Mouse (Mus musculus): ENCODE measurements around the gene Vmn1r91.
"Not testable (repeated sequence)": the region's sequence is repeated elsewhere in the genome, so short reads cannot be mapped to it uniquely, and the experiment has no call there.

Vmn1r91 gene

DNA sequence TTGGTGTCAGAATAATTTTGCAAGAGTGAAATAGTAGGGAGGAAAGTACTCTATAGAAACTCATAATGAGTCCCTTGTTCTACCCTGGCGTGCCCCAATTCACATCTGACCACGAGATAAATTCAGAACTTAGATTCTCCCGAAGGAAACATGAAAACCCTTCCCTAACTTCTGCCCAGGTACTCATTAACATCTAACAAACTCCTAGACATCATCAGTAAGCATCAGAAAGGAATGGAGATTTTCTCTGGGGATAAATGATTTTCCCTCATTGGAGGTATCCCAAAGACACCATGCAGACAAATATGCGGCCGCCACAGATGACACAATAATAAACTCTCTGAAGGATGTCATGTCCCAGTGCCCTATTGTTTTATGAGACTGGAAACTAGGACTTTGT lies at the start of gene Vmn1r91:
TSS of gene Vmn1r91 (plus strand) at position 301 of the 400 bp plus-strand sequence.
- in situ Hi-C loops (cut with MboI; ENCODE audit: low sequenced_read_pairs): not testable (repeated sequence)

- in situ Hi-C loops (cut with MboI; ENCODE audit: low sequenced_read_pairs): not testable (repeated sequence)
Observed at GRCm38 (mm10) chr7:20064100-20064499, 35.4 kb upstream of the Vmn1r91 start.

DNA sequence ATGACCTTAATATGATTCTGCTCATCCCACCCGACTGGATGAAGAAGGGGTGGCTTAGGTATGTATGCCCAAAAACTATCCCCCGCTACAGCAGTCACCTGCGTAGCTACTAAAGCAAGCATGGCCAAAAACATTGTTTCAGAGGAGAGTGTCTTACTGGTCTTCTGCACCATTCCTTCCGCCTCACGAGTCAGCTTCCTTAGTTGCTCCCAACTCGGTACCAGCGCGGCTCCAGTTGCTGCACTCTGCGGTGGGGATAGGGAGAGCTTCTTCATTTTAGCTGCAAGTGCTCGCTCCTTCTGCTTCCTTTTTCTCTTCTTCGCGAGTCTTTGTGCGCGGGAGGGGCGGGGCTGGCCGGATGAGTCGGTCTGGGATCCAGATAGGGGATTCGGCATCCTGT lies 21.4 kb upstream of the Vmn1r91 start:
- in situ Hi-C loops (cut with MboI; ENCODE audit: low sequenced_read_pairs): not testable (repeated sequence)

DNA sequence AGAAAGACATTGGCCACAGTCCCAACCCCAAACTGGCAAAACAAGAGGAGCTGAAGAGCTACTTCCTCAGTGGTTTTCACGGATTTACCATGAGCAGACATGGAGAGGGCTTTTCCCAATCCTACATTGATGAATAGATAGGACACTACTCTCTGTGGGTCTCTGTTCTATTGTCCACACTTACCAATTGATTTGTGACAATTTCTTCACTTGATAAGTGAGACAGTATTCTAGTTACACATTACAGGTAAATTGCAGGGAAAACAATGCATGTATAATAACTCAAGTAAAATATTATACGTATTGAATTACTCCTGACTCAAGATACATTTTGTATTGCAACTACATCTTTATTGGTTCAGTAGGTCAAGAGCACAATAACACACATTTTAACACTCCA lies 23.0 kb downstream of the Vmn1r91 start, which contains the start of gene Gm16442:
TSS of gene Gm16442 (minus strand) at position 101 of the 400 bp plus-strand sequence.
- in situ Hi-C loops (cut with MboI; ENCODE audit: low sequenced_read_pairs): not testable (repeated sequence)

DNA sequence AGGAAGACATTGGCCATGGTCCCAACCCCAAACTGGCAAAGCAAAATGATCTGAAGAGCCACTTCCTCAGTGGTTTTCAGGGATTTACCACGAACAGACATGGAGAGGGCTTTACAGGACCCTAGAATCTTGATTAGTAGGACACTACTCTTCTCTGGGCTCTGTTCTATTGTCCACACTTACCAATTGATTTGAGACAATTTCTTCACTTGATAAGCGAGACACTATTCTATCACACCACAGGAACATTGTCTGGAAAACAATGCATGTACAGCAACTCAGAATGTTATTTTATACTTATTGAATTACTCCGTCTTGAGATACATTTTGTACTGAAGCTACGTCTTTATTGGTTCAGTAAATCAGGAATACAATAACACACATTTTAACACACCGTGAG lies 39.5 kb downstream of the Vmn1r91 start, which contains the start of gene Vmn1r93:
TSS of gene Vmn1r93 (minus strand) at position 101 of the 400 bp plus-strand sequence.
- in situ Hi-C loops (cut with MboI; ENCODE audit: low sequenced_read_pairs): not testable (repeated sequence)

Data from CH12F3 (cell line).